Mouse (Mus musculus) midbrain, postnatal 0 days (tissue): ENCODE results near the gene Gm49318. TPM values are rescaled to one million over a fixed set of nuclear protein-coding genes. Genes with fewer than 3 reads are reported as not detected.

Experiments
- ATAC-seq: fragments of 200-750 bp; cut with Nextera tagmentation; 2 replicates; pipeline ENCODE4 v1.8.0; 2017; ENCODE audit warnings: moderate number of reproducible peaks, mild to moderate bottlenecking, moderate TSS enrichment, moderate library complexity; ENCODE audit not compliant: low FRiP score
- DNase-seq: peaks from one replicate; pipeline ENCODE4 v3.0.0-alpha.2; 2015; ENCODE audit warnings: low spot score
- H3K27ac ChIP-seq: fragments of 300-500 bp; sonication (generic); 2 replicates; pipeline ENCODE4 v1.5.1; 2014; ENCODE audit warnings: low read depth, mild to moderate bottlenecking, low read length, mixed read lengths
- H3K27me3 ChIP-seq: fragments of 300-500 bp; sonication (generic); 2 replicates; pipeline ENCODE4 v1.6.1; 2014; ENCODE audit warnings: low read length, control low read depth, mixed read lengths; ENCODE audit not compliant: insufficient read depth
- H3K36me3 ChIP-seq: fragments of 300-500 bp; sonication (generic); 2 replicates; pipeline ENCODE4 v1.6.1; 2014; ENCODE audit warnings: low read length, control low read depth, mixed read lengths; ENCODE audit not compliant: insufficient read depth
- H3K4me1 ChIP-seq: fragments of 300-500 bp; sonication (generic); 2 replicates; pipeline ENCODE4 v1.6.1; 2014; ENCODE audit warnings: mild to moderate bottlenecking, control low read depth, antibody characterized with exemption, low read length, mixed read lengths; ENCODE audit not compliant: insufficient read depth
- H3K4me2 ChIP-seq: fragments of 300-500 bp; sonication (generic); 2 replicates; pipeline ENCODE4 v1.6.1; 2014; ENCODE audit warnings: low read depth, mild to moderate bottlenecking, low read length, mixed read lengths; ENCODE audit not compliant: poor library complexity, severe bottlenecking
- H3K4me3 ChIP-seq: fragments of 300-500 bp; sonication (generic); 2 replicates; pipeline ENCODE4 v1.5.1; 2014; ENCODE audit warnings: low read depth, mild to moderate bottlenecking, low read length, moderate library complexity
- H3K9ac ChIP-seq: fragments of 300-500 bp; sonication (generic); replicated peaks from 2 replicates; pipeline ENCODE4 v1.6.1; 2014; ENCODE audit warnings: mild to moderate bottlenecking, low read length, moderate library complexity, mixed read lengths; ENCODE audit not compliant: poor library complexity, severe bottlenecking
- H3K9me3 ChIP-seq: fragments of 300-500 bp; sonication (generic); 2 replicates; pipeline ENCODE4 v1.6.1; 2016; ENCODE audit warnings: low read length, control low read depth
- CTCF ChIP-seq: IDR thresholded peaks from 2 replicates; pipeline ENCODE4 v1.5.1; 2016; ENCODE audit warnings: antibody characterized with exemption, mild to moderate bottlenecking
- WGBS: fragments of 180-500 bp; shearing (Covaris S2); extraction: QIAGEN DNeasy Blood & Tissue Kit; methylation state at CpG from one replicate; pipeline ENCODE4 v1.1.7; 2014; 5-methylcytosine and 5-hydroxymethylcytosine counted together
- polyA plus RNA-seq: library from polyadenylated mRNA; unstranded; fragments of >200 nt; fragmentation: Nextera tagmentation; extraction: Ambion mirVana; gene quantifications from 2 replicates; pipeline ENCODE4 v1.2.1, GENCODE M21; 2015
- total RNA-seq: library from RNA; depleted of rRNA; stranded (reverse); fragments of >200 nt; gene quantifications from 2 replicates; pipeline ENCODE4 v1.2.3, GENCODE M21; 2014

The Gm49318 gene
- total and polyA plus RNA-seq, 2 experiments from 2014 or later = 0.36 TPM; not detected in 1

DNA sequence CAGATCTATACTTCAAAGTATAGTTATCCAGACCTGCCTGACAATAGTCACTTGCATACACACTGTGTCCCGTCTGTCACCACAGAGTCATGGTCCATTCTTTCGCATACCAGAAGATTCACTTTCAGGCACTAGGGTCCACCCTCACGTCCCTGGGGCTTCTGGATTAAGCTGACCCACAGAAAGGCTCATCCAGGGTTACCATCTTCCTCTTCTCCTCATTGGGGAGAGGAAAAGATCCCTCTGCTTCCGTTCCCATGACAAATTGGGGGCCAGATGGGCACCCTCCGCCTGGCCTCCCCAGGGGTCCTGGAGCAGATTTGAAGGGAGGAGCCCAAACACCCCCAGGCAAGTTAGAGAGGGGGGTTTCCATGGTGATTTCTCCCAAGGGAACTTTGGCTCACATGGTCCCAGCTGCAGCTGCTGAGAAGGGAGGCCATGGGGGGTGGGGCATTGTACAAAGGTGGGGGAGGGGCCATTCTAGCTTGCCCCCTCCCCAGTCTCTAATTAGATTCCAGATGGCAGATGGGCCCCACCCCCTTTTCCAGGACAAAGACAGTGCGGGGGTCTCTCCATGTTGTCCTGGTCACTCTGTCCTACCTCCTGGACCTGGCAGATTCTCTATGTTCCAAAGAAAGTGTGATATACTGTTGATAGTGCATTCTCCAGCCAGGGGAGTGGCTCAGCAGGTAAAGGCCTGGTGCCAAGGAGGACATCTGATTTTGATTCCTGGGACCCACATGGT lies 35.6 kb downstream of the Gm49318 start:
- Histone ChIP-seq H3K27ac (no peak overlapping the region), H3K4me2 (no peak overlapping the region), H3K9me3 (no peaks in the 10 kb centered on the region), H3K27me3 (no peaks in the 10 kb centered on the region), H3K4me1 (no peaks in the 10 kb centered on the region), H3K36me3 (peaks cover 31% of the 10 kb centered on the region), H3K9ac (no peak overlapping the region), H3K4me3 (no peak overlapping the region)
- no peak for ATAC-seq
- peak; percentile 56 for DNase-seq
- TF ChIP-seq CTCF = no peak
- WGBS = 18% methylated on average over 6 of the region's 6 CpGs

DNA sequence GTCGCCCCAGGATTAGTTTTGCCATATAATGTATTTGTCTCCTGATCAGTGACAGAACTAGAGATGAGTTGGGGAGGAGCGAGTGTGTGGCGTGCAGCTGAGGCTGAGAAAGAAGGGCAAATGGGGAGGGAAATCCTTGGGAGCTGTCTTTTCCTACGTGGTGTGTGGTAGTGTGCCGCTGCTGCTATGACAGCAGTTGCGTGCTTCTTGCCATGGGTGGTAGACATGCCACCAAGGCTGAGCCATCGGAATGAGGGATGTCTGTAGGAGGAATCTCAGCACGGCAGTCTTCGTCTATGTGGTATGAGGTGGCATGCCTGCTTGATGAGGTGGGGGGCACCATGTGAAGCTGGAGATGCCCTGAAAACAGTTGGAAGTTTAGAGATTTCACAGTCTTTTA lies 40.7 kb downstream of the Gm49318 start:
- DNase-seq (no peak), ATAC-seq (no peak)
- H3K27me3 ChIP-seq = no peaks in the 10 kb centered on the region
- no peak for TF ChIP-seq CTCF
- 94% methylated on average over 9 of the region's 9 CpGs for WGBS
- H3K36me3 ChIP-seq = peaks cover 49% of the 10 kb centered on the region
- H3K9me3 ChIP-seq = no peaks in the 10 kb centered on the region
- H3K27ac ChIP-seq = no peak overlapping the region
- no peak overlapping the region for H3K9ac ChIP-seq
- no peak overlapping the region for H3K4me3 ChIP-seq
- no peak overlapping the region for H3K4me2 ChIP-seq
- H3K4me1 ChIP-seq = no peaks in the 10 kb centered on the region

DNA sequence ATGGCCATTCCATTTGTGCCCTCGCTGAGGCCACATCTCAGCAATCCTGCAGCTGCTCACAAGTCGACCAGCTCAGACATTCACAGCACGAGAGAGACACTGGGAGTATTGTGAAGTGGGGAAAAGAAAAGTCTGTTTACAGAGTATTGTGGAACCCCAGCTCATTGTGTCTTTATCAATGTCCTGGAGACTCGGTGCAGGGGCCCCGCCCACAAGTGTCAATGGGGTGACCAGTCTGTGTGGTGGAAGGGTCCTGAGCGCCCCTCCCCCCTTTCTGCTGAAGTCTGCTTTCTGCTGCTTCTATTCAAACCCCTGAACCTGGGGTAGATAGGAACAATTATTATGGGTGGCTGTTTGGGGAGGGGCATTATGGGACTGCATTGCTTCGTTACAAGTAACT lies 42.6 kb downstream of the Gm49318 start:
- Histone ChIP-seq H3K9me3 (no peaks in the 10 kb centered on the region), H3K27me3 (no peaks in the 10 kb centered on the region), H3K4me1 (no peaks in the 10 kb centered on the region), H3K4me2 (no peak overlapping the region), H3K36me3 (peaks cover 51% of the 10 kb centered on the region), H3K4me3 (no peak overlapping the region), H3K27ac (no peak overlapping the region), H3K9ac (no peak overlapping the region)
- WGBS = 30% methylated on average over 7 of the region's 7 CpGs
- DNase-seq = no peak
- ATAC-seq = no peak
- no peak for TF ChIP-seq CTCF

DNA sequence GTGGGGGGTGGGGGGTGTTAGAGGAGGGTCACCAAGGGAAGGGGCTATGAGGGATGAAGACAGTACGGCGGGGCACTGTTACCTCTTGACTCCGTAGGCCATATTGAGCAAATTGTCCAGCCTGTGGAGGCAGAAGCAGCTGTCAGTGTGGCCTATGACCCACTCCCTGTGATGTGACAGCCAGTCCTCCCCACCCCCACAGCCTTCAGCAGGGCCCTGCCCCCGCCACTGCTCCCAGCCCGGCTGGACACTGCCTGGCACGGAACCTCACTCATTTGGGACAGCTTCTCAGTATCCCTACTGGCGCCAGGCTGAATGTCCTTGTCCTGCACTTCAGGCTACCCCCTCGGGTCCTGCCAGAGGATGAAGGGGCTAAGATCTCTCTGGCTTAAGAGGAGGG lies 46.5 kb downstream of the Gm49318 start:
- Histone ChIP-seq H3K9me3 (no peaks in the 10 kb centered on the region), H3K4me2 (no peak overlapping the region), H3K27ac (no peak overlapping the region), H3K27me3 (no peaks in the 10 kb centered on the region), H3K4me1 (no peaks in the 10 kb centered on the region), H3K4me3 (no peak overlapping the region), H3K9ac (no peak overlapping the region), H3K36me3 (peaks cover 38% of the 10 kb centered on the region)
- TF ChIP-seq CTCF = no peak
- 39% methylated on average over 8 of the region's 8 CpGs for WGBS
- no peak for DNase-seq
- ATAC-seq = no peak

DNA sequence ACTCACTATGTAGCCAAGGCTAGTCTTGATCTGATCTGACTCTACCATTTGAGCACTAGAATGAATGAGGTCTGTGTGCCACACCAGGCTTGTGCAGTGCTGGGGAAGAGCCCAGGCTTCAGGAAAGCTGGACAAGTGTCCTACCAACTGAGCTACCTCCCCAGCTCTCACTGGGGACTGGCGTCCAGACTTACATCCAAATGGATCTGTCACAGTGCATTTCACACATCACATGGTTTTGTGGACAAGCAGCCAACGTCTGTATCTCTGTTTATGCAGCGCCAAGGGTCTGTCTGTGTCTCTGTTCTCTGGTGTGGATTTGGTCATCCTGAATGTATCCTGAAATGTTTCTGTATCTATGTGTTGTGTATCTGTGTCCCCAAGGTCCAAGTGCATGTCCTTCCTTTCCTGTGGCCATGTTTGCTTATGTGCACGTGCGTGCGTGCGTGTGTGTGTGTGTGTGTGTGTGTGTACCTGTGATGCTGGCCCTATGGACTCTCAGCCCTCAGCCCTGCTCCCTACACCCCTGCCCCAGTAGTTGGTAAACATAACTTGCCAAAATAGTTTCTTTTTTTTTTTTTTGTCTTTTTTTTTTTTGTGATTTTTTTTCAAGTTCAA lies 53.7 kb downstream of the Gm49318 start:
- no peaks in the 10 kb centered on the region for H3K4me1 ChIP-seq
- WGBS = 62% methylated on average over 7 of the region's 7 CpGs
- H3K9me3 ChIP-seq = no peaks in the 10 kb centered on the region
- DNase-seq (peak; percentile 62), ATAC-seq (no peak)
- H3K27me3 ChIP-seq = no peaks in the 10 kb centered on the region
- H3K4me2 ChIP-seq = no peak overlapping the region
- H3K36me3 ChIP-seq = peaks cover 45% of the 10 kb centered on the region
- no peak for TF ChIP-seq CTCF
- no peak overlapping the region for H3K27ac ChIP-seq
- H3K4me3 ChIP-seq = no peak overlapping the region
- no peak overlapping the region for H3K9ac ChIP-seq

DNA sequence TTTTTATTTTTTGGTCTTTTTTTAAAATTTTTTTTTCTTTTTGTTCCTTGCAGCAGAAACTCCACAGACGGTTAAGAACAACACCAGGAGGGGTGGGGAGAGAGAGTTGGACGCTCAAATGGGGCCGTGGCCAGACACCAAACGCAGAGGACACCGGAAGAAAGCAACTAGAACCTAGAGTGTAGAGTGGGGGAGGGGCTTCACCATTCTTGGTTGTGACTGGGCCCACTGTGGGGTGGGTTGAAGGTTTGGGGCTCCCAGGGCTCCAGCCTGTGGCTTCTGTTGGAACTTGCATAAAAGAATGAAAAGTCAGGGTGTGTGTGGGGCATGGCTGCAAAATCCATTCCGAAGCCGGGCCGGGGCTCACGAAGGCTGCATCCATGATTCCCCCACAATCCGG lies 54.8 kb downstream of the Gm49318 start:
- H3K9ac ChIP-seq = no peak overlapping the region
- H3K4me3 ChIP-seq = no peak overlapping the region
- peaks cover 55% of the 10 kb centered on the region for H3K36me3 ChIP-seq
- no peaks in the 10 kb centered on the region for H3K9me3 ChIP-seq
- H3K4me1 ChIP-seq = no peaks in the 10 kb centered on the region
- DNase-seq = no peak
- H3K4me2 ChIP-seq = no peak overlapping the region
- TF ChIP-seq CTCF = no peak
- WGBS = 68% methylated on average over 10 of the region's 10 CpGs
- no peaks in the 10 kb centered on the region for H3K27me3 ChIP-seq
- no peak for ATAC-seq
- H3K27ac ChIP-seq = no peak overlapping the region
